Mouse (Mus musculus): ENCODE results near the gene Olfr498. TPM values are rescaled to one million over a fixed set of nuclear protein-coding genes. Genes with fewer than 3 reads are reported as not detected.

Gene Olfr498
- polyA plus RNA-seq (2015; fragmentation: Nextera tagmentation; extraction: Ambion mirVana) = not detected in 2 replicates

- H3K36me3 ChIP-seq (replicated peaks) = no peaks in the 10 kb centered on the region
- no peak within 1 kb of the TSS for H3K4me3 ChIP-seq
- no peaks in the 10 kb centered on the region for H3K4me1 ChIP-seq
- no peak within 1 kb of the TSS for H3K4me2 ChIP-seq
- H3K27ac ChIP-seq = no peak within 1 kb of the TSS
- 86% methylated on average over 1 of the region's 1 CpGs for WGBS
- no peaks in the 10 kb centered on the region for H3K27me3 ChIP-seq (replicated peaks)
- no peak within 1 kb of the TSS for H3K9ac ChIP-seq
- no peaks in the 10 kb centered on the region for H3K9me3 ChIP-seq
- ATAC-seq (replicated peaks) = no peak
Observed at GRCm38 (mm10) chr7:108465026-108465425, at the start of gene Olfr498. Olfr498 (plus strand) TSS chr7:108465326.

DNA sequence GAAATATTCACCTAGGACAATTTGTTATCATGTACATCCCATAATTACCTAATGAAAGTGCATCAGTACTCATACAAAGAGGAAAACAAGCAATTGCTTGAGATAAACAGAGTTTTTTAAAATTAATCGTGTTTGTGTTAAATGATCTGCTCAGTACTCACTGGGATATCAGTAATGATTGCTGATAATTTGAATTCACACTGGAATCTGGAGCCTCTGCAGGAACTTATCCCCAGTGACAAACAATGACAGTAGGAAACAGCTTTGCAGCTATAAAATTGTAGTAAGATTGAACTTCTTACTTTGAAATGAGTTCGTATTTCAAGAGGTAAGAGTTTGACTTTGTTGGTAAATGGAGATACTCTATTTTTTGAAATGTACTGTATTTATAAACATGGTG lies 45.0 kb upstream of the Olfr498 start, which contains the start of gene Olfr497:
Gene Olfr497 (plus strand): TSS at position 301 of the 400 bp plus-strand sequence.
- ATAC-seq (replicated peaks) = no peak
- no peaks in the 10 kb centered on the region for H3K4me1 ChIP-seq
- no peak within 1 kb of the TSS for H3K4me2 ChIP-seq
- H3K4me3 ChIP-seq = no peak within 1 kb of the TSS
- H3K9ac ChIP-seq = no peak within 1 kb of the TSS
- H3K27me3 ChIP-seq (replicated peaks) = no peaks in the 10 kb centered on the region
- WGBS = 88% methylated on average over 2 of the region's 2 CpGs
- H3K36me3 ChIP-seq (replicated peaks) = no peaks in the 10 kb centered on the region
- no peak within 1 kb of the TSS for H3K27ac ChIP-seq
- no peaks in the 10 kb centered on the region for H3K9me3 ChIP-seq

Other genes with a start within 250 kb of the Olfr498 start
- gene Olfr488, start 207.0 kb upstream of the Olfr498 start, polyA plus RNA-seq (2015; fragmentation: Nextera tagmentation; extraction: Ambion mirVana) = not detected in 2 replicates
- gene Olfr490, start 176.4 kb upstream of the Olfr498 start, polyA plus RNA-seq (2015; fragmentation: Nextera tagmentation; extraction: Ambion mirVana) = not detected in 2 replicates
- gene Olfr491, start 151.9 kb upstream of the Olfr498 start, polyA plus RNA-seq (2015; fragmentation: Nextera tagmentation; extraction: Ambion mirVana) = not detected in 2 replicates
- gene Olfr492, start 141.7 kb upstream of the Olfr498 start, polyA plus RNA-seq (2015; fragmentation: Nextera tagmentation; extraction: Ambion mirVana) = not detected in 2 replicates
- gene Olfr493, start 118.3 kb upstream of the Olfr498 start, polyA plus RNA-seq (2015; fragmentation: Nextera tagmentation; extraction: Ambion mirVana) = not detected in 2 replicates
- not detected in 2 replicates for gene Olfr494, start 100.0 kb upstream of the Olfr498 start, polyA plus RNA-seq (2015; fragmentation: Nextera tagmentation; extraction: Ambion mirVana)
- not detected in 2 replicates for gene Olfr495, start 72.2 kb upstream of the Olfr498 start, polyA plus RNA-seq (2015; fragmentation: Nextera tagmentation; extraction: Ambion mirVana)
- gene Olfr497, start 44.9 kb upstream of the Olfr498 start, polyA plus RNA-seq (2015; fragmentation: Nextera tagmentation; extraction: Ambion mirVana) = not detected in 2 replicates
- gene Olfr502, start 59.7 kb downstream of the Olfr498 start, polyA plus RNA-seq (2015; fragmentation: Nextera tagmentation; extraction: Ambion mirVana) = not detected in 2 replicates
- not detected in 2 replicates for gene Olfr503, start 79.2 kb downstream of the Olfr498 start, polyA plus RNA-seq (2015; fragmentation: Nextera tagmentation; extraction: Ambion mirVana)
- not detected in 2 replicates for gene Olfr504, start 100.5 kb downstream of the Olfr498 start, polyA plus RNA-seq (2015; fragmentation: Nextera tagmentation; extraction: Ambion mirVana)
- not detected in 2 replicates for gene Olfr506, start 145.5 kb downstream of the Olfr498 start, polyA plus RNA-seq (2015; fragmentation: Nextera tagmentation; extraction: Ambion mirVana)
- gene Olfr507, start 156.5 kb downstream of the Olfr498 start, polyA plus RNA-seq (2015; fragmentation: Nextera tagmentation; extraction: Ambion mirVana) = not detected in 2 replicates
- gene Olfr508, start 164.7 kb downstream of the Olfr498 start, polyA plus RNA-seq (2015; fragmentation: Nextera tagmentation; extraction: Ambion mirVana) = not detected in 2 replicates
- 0.09 TPM in 1 of 2 replicates, not detected in the other for gene Olfr509, start 186.6 kb downstream of the Olfr498 start, polyA plus RNA-seq (2015; fragmentation: Nextera tagmentation; extraction: Ambion mirVana)
- not detected in 2 replicates for gene Olfr510, start 201.1 kb downstream of the Olfr498 start, polyA plus RNA-seq (2015; fragmentation: Nextera tagmentation; extraction: Ambion mirVana)
- not detected in 2 replicates for gene Olfr512, start 248.0 kb downstream of the Olfr498 start, polyA plus RNA-seq (2015; fragmentation: Nextera tagmentation; extraction: Ambion mirVana)

All from midbrain, embryonic 15.5 days (tissue).